Mouse (Mus musculus): ENCODE data around the gene Pqlc2.

Pqlc2 gene

GRCm38 (mm10) chr4:139310171-139310898 is at the start of gene Pqlc2, which contains the start of gene Akr7a5:
Gene Pqlc2 (minus strand): TSS chr4:139310708.
Gene Akr7a5 (plus strand): TSS chr4:139310744.
- peak; percentile 98 to 99 for DNase-seq

DNA sequence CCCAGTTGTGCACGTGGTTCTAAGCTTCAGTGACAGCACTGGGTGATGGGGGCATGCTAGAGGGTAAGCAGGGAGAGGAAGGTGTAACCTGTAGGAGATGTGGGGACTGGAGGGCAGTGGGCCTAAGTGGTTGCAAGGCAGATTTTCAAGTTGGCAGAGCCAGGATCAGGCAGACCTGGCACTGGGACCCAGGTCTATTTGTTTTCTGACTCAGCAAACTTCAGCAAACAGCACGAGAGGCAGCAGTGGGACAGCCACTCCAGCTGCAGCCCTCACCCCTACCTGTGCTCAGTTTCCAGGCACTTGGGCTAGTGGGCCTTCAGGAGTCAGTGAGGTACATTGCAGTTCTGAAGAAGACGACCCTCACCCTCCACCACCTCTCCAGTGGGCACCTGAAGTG is 46.7 kb upstream of the Pqlc2 start:
- DNase-seq = no peak

- DNase-seq = no peak
Observed at GRCm38 (mm10) chr4:139352832-139353231, 42.3 kb upstream of the Pqlc2 start.

DNA sequence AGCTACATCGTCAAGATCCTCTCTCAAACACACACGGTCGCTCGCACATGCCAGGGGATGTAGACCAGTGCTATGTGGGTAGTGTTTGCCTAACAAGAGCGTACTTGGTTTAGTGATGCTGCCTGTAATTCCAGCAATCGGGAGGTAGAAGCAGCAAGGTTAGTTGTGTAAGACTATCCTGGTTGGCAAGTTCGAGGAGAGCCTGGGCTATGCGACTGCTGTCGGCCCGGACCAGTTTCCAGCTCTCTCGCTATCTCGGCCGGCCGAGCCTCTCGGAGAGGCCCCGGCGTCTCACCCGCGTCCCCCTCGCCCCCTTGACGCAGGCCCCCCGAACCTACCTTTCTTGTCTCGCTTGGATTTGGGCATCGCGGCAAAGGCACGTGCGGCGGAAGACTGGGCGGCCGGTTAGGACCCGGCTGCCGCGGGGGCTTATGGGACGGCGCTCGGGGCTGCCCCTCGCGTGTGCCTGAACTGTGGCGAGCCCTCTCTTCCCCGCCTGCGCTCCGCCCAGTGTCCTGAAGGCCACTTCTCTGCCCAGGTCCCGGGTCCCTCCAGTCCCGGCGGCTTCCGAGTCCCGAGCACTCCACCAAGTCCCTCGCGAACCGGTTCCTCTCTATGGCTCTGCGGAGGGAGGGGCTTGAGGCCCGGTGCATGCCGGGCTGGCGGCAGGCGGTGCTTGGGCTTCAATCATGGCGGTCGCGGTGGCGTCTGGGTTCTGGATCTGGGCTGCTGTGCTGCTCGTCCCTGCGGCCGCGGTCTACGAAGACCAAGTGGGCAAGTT is 41.6 kb upstream of the Pqlc2 start, which contains the start of the genes Mrto4, Emc1 and Ubr4:
Gene Mrto4 (minus strand): TSS at position 646 of the 781 bp plus-strand sequence.
Gene Emc1 (plus strand): TSS at position 657 of the 781 bp plus-strand sequence.
Gene Ubr4 (plus strand): TSS at position 679 of the 781 bp plus-strand sequence.
- peak; percentile 87 to 92 for DNase-seq

DNA sequence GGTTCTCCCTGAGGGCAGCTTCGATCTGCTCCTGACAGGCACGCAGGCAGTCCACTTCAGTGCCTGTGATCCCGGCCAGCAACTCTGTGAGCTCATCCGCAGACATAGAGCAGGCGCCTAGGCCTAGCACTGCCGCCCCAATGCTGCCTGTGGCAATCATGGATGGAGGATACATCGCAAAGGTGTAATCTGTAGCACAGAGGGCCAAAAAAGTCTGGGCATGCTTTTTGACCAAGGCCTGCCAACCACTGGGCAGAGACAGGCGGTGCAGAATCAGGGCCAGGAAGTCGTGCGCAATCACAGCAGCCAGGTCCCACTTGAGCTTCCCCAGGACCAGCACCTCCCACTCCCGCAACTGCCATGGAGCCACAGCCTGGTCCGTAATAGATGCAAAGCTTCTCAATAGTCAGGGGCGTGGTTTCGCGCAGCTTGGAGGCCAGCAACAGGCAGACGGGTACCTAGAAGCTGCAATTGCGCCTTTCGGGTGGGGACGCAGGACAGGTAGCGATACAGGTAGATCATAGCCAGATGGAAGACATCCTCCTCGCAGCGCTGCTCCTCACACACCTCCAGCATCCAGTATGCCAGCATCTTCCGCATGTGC is 35.0 kb upstream of the Pqlc2 start:
- no peak for DNase-seq

DNA sequence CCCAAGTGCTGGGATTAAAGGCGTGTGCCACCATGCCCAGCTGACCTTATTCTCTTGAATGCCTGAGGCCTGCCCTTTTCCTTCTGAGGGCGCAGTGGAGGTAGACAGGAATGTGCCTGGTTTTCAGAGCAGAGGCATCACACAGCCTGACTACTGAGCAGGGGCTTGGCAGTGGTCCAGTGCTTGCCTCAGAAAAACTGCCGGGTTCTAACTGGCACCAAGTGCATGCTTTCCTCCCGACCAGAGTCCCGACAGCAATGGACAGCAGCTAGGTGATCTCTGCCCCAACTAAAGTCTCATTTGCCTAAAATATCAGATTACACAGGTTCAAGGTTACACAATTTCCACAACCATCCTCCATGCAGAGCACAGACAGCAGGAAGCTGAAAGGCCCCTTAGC is 33.2 kb upstream of the Pqlc2 start:
- DNase-seq = peak; percentile 79 to 84

GRCm38 (mm10) chr4:139341556-139342233 is 31.2 kb upstream of the Pqlc2 start:
- peak; percentile 50 to 54 for DNase-seq

- no peak for DNase-seq
Observed at GRCm38 (mm10) chr4:139340835-139341234, 30.3 kb upstream of the Pqlc2 start.

DNA sequence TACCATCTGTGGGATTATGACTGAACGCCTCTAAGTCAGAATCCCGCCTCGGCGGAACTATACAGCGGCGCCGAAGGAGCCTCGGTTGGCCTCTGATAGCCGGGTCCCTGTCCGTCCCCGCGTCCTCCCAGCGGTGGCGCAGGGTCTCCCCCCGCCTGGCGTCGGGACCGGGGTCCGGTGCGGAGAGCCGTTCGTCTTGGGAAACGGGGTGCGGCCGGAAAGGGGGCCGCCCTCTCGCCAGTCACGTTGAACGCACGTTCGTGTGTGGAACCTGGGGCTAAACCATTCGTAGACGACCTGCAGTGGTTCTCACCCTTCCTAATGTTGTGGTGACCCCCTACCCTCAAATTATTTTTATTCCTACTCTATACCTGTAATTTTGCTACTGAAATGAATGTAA is 27.6 kb upstream of the Pqlc2 start:
- DNase-seq = no peak

- DNase-seq = peak; percentile 81 to 96
Observed at GRCm38 (mm10) chr4:139336822-139337483, 26.4 kb upstream of the Pqlc2 start.

DNA sequence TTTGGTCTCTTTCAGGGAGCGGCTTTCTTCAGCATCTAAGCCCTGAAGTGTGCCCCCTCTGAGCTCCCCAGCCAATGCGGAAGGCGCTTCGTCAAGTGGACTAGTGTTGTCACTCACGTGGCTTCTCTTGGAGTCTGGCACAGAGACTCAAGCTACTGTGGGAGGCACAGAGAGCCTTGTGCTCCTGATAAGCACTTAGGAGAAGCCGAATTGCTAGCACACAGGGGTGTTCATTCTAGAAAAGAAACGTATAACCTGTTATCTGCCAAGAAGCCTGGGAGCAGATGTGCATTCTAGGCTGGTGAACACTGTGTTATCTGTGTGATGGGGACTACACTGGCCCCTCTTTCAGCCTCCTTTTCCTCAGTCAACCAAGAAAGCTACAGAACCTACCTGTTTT is 25.0 kb upstream of the Pqlc2 start:
- DNase-seq = peak in 1 of 2 experiments; percentile 28

GRCm38 (mm10) chr4:139334631-139335295 is 24.3 kb upstream of the Pqlc2 start:
- DNase-seq = peak; percentile 45 to 51

- DNase-seq = peak; percentile 88 to 94
Observed at GRCm38 (mm10) chr4:139330605-139331004, 20.1 kb upstream of the Pqlc2 start.

DNA sequence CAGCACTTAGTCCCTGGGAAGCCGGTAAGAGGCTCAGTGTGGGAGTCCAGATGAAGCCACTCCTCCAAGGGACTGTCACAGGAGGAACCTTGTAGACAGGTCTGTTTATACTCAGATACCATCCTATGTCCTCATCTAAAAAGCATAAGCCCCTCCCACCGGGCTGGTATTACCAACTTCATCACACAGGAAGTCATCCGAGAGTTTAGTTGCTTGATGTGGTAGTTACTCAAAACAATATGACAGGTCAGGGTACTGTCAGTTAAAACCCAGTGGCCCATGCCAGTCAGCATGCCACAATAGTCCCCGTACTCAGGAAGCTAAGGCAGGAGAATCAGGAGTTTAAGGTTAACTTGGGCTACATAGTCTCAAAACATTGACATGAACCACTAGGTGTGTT is 9.2 kb upstream of the Pqlc2 start:
- DNase-seq = no peak

DNA sequence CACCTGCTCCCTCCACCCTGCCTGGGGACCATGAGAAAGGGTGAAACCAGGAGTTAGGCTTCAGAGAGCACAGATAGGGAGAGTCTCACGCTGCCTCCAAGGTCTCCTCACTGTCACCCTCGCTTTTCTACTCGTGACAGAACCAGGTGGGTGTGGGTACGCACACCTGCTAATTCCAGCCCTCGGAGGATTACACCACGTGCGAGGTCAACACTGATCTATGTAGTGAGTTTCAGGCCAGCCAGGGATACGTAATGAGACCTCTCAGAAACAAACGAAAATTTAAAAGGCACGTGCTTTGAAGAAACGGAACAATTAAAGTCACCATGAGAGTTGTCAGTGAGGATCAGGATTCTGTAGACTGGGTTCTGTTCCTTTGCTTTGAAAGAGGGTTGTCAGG is 7.9 kb upstream of the Pqlc2 start:
- DNase-seq = no peak

DNA sequence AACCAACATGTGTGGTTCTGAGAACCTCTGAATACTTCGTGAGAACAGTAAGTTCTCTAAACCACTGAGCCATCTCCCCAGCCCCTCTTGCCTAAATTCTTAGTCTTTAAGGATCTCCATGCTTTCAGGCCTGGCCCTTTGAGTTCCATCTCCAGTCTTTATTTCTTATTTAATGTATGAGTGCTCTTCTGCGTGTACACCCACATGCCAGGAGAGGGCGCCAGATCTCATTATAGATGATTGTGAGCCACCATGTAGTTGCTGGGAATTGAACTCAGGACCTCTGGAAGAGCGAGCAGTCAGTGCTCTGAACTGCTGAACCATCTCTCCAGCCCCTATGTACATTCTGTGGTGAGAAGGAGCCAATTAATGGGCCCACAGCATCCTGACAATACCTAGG is 2.1 kb upstream of the Pqlc2 start:
- peak; percentile 39 to 76 for DNase-seq

DNA sequence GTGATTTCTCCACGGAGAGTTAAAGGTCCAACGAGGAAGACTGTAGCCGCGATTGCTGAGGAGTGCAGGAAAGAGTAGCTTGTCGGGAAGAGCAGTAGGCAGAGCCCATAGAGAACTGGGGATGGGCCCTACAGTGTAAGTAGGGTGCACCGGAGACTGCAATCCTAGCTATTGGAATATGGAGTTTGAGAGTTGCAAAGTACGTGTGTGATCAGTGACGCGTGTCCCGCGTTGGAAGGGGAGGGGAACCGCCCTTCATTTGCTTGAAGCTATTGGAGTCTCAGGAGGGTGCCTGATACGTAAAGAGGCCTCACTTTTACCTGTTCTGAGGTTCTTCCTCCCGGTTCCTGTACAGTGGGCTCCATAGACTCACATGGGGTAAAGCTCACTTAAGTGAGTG is 1.2 kb upstream of the Pqlc2 start:
- peak; percentile 30 to 45 for DNase-seq

DNA sequence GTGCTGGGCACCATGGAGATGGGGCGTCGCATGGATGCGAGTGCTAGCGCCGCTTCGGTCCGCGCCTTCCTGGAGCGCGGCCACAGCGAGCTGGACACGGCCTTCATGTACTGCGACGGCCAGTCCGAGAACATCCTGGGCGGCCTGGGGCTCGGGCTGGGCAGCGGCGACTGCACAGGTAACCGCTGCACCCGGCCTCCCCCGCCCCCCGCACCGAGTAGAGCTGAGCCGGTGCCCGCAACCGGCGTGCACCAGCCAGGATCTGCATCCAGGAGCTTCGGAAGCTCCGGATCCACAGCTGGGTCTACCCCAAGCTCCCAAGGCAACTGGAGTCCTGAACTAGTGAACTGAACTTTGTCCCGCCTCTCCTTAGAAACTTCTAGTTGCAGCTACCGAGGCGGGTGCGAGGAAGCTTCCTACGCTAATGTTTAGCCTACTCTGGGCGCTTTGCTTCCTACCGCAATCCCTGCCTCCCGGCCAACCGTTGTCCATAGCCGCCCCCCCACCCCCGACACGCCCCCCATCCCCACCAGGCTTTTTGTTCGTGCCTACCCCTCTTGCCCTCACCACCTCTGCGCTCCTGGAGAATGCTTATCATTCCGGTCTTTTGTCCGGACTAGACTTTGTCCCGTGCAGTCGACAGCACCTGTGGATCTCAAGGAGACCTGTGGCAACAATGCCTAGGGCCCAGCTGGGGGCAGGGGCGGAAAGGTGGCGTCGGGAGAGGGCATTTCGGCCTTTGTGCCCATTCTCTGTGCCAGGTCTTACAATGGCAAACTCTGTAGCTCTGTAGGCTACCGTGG is 592 bp upstream of the Pqlc2 start:
- peak; percentile 66 to 67 for DNase-seq

DNA sequence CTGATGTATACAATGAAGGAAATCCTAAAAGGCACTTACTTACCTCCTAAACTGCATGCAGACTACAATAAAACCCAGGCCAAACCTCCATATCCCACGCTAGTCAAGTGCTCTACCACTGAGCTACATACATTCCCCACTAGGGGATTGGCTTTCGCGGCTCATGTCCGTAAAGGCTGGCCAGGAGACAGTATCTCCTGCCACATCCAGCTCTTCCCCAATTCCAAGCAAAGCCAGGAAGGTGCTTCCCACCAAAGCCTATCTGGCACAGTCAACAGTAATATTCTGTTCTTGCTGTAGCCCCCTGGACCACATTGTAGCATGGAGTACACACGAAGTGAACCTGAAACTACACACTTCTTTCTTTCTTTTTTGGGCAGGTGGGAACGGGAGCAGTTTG is 857 bp downstream of the Pqlc2 start:
- DNase-seq = no peak

DNA sequence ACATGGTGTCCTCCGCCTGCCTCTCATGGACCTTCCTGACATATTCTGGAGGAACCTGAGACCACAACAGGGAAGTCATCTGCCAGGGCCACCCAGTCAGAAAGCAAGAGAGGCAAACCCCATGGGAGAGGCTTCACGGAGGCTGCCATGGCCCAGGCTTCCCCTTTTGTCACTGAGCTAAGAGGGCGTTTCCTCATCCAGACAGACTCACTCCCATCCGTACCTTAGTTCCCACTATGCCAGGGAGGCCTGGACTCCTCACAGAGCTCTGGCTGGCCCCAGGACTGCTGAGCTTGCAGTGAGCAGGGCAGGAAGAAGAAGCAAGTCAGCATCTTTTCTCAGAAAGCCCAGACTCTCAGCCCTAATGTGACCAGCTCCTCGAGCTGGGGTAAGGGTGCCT is 2.6 kb downstream of the Pqlc2 start:
- DNase-seq = peak; percentile 67 to 73

GRCm38 (mm10) chr4:139305521-139305920 is 5.0 kb downstream of the Pqlc2 start:
- DNase-seq = no peak
